Mouse (Mus musculus): ENCODE measurements at regions not wholly inside any gene's neighbourhood (a gene's known extent, or its start where the extent isn't known, plus 50 kb on each side); places are given as distances from the start of the nearest gene placed in this dataset.

GRCm38 (mm10) chr13:34462206-34462807 is 117.3 kb upstream of the Slc22a23 start:
- Histone ChIP-seq H3K36me3 (no peaks in the 10 kb centered on the region), H3K27me3 (replicated peaks) (no peaks in the 10 kb centered on the region), H3K9me3 (no peaks in the 10 kb centered on the region), H3K4me2 (no peak overlapping the region), H3K4me3 (no peak overlapping the region), H3K4me1 (peaks cover 26% of the 10 kb centered on the region), H3K9ac (no peak overlapping the region), H3K27ac (replicated peaks) (peak overlapping the region; percentile 69)
- ATAC-seq (ENCODE audit: extremely low read depth, insufficient number of reproducible peaks, low FRiP score, low TSS enrichment) = no peak
- WGBS = 46% methylated on average over 6 of the region's 6 CpGs

DNA sequence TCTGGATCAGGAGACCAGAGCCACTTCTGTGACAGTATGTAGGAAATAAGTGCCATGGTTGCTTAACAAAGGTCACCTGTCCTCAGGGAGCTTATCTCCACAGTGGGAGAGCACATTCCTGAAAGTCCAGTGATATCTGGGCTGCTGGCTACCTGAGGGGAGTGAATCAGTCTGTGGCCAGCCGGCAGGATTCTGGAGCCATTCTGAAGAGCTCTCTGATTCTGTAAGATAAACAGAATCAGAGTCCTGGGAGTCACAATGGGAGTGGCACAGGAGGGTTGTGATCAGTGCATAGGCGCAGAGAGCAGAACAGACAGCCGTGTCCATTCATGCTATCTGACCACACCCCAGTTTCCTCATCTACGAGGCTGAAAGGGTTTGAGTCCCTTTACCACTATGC is 116.0 kb upstream of the Slc22a23 start:
- 22% methylated on average over 4 of the region's 4 CpGs for WGBS
- H3K4me1 ChIP-seq = peaks cover 26% of the 10 kb centered on the region
- no peaks in the 10 kb centered on the region for H3K36me3 ChIP-seq
- no peak overlapping the region for H3K9ac ChIP-seq
- ATAC-seq (ENCODE audit: extremely low read depth, insufficient number of reproducible peaks, low FRiP score, low TSS enrichment) = no peak
- no peak overlapping the region for H3K4me3 ChIP-seq
- H3K27ac ChIP-seq (replicated peaks) = peak overlapping the region; percentile 21
- no peaks in the 10 kb centered on the region for H3K9me3 ChIP-seq
- H3K27me3 ChIP-seq (replicated peaks) = no peaks in the 10 kb centered on the region
- H3K4me2 ChIP-seq = no peak overlapping the region

DNA sequence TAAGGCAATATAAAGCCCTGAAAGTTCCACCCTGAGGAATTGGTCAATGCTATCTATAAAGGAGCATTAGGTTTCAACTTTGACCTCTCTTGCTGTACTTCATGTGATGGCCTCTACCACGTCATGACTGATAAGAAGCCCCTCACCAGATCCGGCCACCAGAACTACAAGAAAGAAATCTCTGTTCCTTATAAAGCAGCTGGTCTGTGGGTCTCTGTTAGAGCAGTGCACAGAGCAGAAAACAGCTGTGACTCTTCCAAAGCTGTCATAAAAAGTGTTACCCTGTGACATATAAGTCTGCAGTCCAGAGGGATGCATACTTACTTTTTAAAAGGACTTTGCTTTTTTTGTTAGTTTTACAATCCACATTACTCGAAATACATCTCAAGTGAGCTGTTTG is 111.1 kb upstream of the Slc22a23 start:
- H3K9me3 ChIP-seq = no peaks in the 10 kb centered on the region
- H3K4me2 ChIP-seq = no peak overlapping the region
- H3K4me3 ChIP-seq = no peak overlapping the region
- no peak for ATAC-seq (ENCODE audit: extremely low read depth, insufficient number of reproducible peaks, low FRiP score, low TSS enrichment)
- no peaks in the 10 kb centered on the region for H3K27me3 ChIP-seq (replicated peaks)
- H3K27ac ChIP-seq (replicated peaks) = peak overlapping the region; percentile 17; the same call in 1 of the 2 replicates
- no peak overlapping the region for H3K9ac ChIP-seq
- WGBS = 28% methylated on average over 3 of the region's 3 CpGs
- H3K4me1 ChIP-seq = peaks cover 4% of the 10 kb centered on the region
- H3K36me3 ChIP-seq = no peaks in the 10 kb centered on the region

DNA sequence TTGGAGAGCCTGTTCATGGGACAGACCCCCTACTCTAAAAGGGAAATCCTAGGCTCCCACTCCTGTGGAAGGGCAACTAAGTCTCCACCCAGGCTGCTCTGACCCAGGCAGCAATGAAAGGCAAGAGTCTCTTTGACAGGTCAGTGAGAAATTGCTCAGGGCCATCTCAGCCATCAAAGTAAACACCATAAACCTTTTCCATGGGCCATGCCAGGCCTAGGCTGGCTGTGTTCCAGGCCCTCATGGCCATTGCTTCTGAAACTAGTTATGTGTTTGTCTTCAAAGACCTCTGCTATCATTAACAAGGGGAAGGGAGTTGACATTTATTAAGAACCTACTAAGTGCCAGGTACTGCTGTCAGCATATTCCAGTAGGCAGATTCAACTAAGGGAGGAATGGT is 101.8 kb upstream of the Slc22a23 start:
- Histone ChIP-seq H3K27me3 (replicated peaks) (no peaks in the 10 kb centered on the region), H3K9me3 (no peaks in the 10 kb centered on the region), H3K27ac (replicated peaks) (no peak overlapping the region), H3K4me3 (no peak overlapping the region), H3K9ac (no peak overlapping the region), H3K36me3 (no peaks in the 10 kb centered on the region), H3K4me2 (no peak overlapping the region), H3K4me1 (no peaks in the 10 kb centered on the region)
- ATAC-seq (ENCODE audit: extremely low read depth, insufficient number of reproducible peaks, low FRiP score, low TSS enrichment) = no peak

- H3K4me3 ChIP-seq = no peak overlapping the region
- ATAC-seq (ENCODE audit: extremely low read depth, insufficient number of reproducible peaks, low FRiP score, low TSS enrichment) = no peak
- no peak overlapping the region for H3K9ac ChIP-seq
- H3K4me1 ChIP-seq = peaks cover 4% of the 10 kb centered on the region; the same call in 1 of the 2 replicates
- H3K27ac ChIP-seq (replicated peaks) = no peak overlapping the region
- no peak overlapping the region for H3K4me2 ChIP-seq
- H3K36me3 ChIP-seq = no peaks in the 10 kb centered on the region
- WGBS = 80% methylated on average over 8 of the region's 8 CpGs
- no peaks in the 10 kb centered on the region for H3K27me3 ChIP-seq (replicated peaks)
- H3K9me3 ChIP-seq = no peaks in the 10 kb centered on the region
Observed at GRCm38 (mm10) chr13:34446327-34446726, 101.3 kb upstream of the Slc22a23 start.

DNA sequence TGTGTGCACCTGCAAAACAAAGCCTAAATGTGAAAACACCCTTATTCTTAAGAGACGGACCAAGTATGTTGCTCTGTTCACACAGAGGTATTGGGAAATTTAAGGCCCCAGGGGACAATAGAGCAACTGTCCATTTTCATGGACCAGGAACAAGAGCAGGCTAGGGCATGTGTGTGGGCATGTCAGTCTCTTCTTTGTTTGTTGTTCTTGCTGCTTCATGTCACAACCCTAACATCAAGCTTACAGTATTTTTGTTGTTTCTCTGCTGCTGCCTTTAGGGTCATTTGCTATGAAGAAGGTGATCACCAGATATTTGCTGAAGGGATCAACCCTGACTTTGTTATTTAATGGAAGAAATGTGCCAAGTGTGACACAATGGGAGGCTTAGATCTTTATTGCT is 96.4 kb upstream of the Slc22a23 start:
- no peaks in the 10 kb centered on the region for H3K36me3 ChIP-seq
- 69% methylated on average over 1 of the region's 1 CpGs for WGBS
- no peak for ATAC-seq (ENCODE audit: extremely low read depth, insufficient number of reproducible peaks, low FRiP score, low TSS enrichment)

DNA sequence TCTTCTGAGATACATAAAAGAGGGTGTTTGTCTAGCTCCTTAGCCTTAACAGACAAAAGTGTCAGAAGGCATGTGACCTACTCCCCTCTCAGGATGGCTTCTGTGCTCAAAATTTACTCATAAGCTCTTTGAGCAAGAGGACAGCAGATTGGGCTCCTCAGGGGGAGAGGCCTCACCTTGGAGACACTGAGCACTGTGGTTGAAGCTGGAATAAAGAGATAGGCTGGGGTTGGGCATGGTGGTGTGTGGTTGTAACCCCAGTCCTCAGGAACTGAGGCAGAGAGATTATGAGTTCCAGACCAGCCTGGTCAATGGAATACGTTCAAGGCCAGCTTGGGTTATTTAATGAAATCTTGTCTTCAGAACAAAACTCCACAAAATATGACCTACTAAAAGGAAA is 82.5 kb upstream of the Slc22a23 start:
- Histone ChIP-seq H3K4me2 (no peak overlapping the region), H3K9me3 (no peaks in the 10 kb centered on the region), H3K4me1 (no peaks in the 10 kb centered on the region), H3K36me3 (no peaks in the 10 kb centered on the region), H3K9ac (no peak overlapping the region), H3K4me3 (no peak overlapping the region), H3K27me3 (replicated peaks) (no peaks in the 10 kb centered on the region), H3K27ac (replicated peaks) (no peak overlapping the region)
- ATAC-seq (ENCODE audit: extremely low read depth, insufficient number of reproducible peaks, low FRiP score, low TSS enrichment) = no peak
- WGBS = 82% methylated on average over 1 of the region's 1 CpGs

More for the DNA sequence above, 96.4 kb upstream of the Slc22a23 start:
- no peak overlapping the region for H3K9ac ChIP-seq
- peaks cover 4% of the 10 kb centered on the region; the same call in 1 of the 2 replicates for H3K4me1 ChIP-seq
- H3K9me3 ChIP-seq = no peaks in the 10 kb centered on the region
- H3K4me3 ChIP-seq = no peak overlapping the region
- no peak overlapping the region for H3K27ac ChIP-seq (replicated peaks)
- no peaks in the 10 kb centered on the region for H3K27me3 ChIP-seq (replicated peaks)
- no peak overlapping the region for H3K4me2 ChIP-seq

GRCm38 (mm10) chr13:34424921-34425320 is 79.9 kb upstream of the Slc22a23 start:
- Histone ChIP-seq H3K27me3 (replicated peaks) (no peaks in the 10 kb centered on the region), H3K9ac (no peak overlapping the region), H3K4me2 (no peak overlapping the region), H3K4me3 (no peak overlapping the region), H3K9me3 (no peaks in the 10 kb centered on the region), H3K4me1 (no peaks in the 10 kb centered on the region), H3K36me3 (no peaks in the 10 kb centered on the region), H3K27ac (replicated peaks) (no peak overlapping the region)
- WGBS = 67% methylated on average over 3 of the region's 3 CpGs
- ATAC-seq (ENCODE audit: extremely low read depth, insufficient number of reproducible peaks, low FRiP score, low TSS enrichment) = no peak

- no peaks in the 10 kb centered on the region for H3K27me3 ChIP-seq (replicated peaks)
Observed at GRCm38 (mm10) chr13:34421644-34422043, 76.7 kb upstream of the Slc22a23 start.

DNA sequence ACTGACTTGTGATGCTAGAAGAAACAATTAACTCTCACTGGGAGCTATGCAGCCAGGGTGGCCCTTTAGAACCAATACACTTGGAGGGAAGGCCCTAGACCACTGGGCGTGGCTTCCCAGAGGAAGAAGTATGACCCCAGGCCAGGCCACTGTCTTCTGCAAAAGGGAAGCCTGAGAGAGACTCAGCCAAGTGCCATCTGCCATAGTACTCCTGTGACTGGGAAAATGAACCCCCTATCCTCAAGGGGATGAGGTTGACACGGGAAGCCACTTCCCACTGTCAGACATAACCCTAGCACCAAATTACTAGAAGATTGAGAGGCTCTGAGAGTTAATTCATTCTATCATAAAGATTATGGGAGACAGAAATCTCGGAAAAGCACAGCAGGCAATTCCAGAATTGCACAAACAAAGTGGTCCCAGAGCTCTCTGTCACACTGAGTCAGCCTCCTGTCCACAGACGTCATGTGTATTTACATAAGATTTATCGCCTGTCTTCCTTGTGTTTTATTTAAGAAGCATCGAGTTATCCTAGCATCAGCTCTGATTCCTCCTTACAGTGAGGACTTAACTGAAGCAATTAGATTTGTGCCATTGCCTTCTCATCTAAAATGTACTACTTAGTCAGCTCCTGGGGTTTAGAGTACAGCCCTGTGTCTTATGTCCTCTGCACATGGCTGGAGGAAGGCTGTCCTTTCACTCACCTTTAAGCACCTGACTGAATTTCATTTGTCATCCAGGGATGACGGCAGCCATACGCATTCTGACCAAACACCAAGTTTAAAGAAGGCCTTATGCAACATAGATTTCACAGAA is 75.6 kb upstream of the Slc22a23 start:
- 63% methylated on average over 8 of the region's 8 CpGs for WGBS

More at GRCm38 (mm10) chr13:34421644-34422043, 76.7 kb upstream of the Slc22a23 start:
- Histone ChIP-seq H3K9ac (no peak overlapping the region), H3K4me1 (no peaks in the 10 kb centered on the region), H3K4me3 (no peak overlapping the region), H3K4me2 (no peak overlapping the region), H3K27ac (replicated peaks) (no peak overlapping the region), H3K9me3 (no peaks in the 10 kb centered on the region), H3K36me3 (no peaks in the 10 kb centered on the region)
- ATAC-seq (ENCODE audit: extremely low read depth, insufficient number of reproducible peaks, low FRiP score, low TSS enrichment) = no peak
- WGBS = 77% methylated on average over 3 of the region's 3 CpGs

GRCm38 (mm10) chr13:34419061-34419460 is 74.1 kb upstream of the Slc22a23 start:
- Histone ChIP-seq H3K36me3 (no peaks in the 10 kb centered on the region), H3K9me3 (no peaks in the 10 kb centered on the region), H3K4me1 (no peaks in the 10 kb centered on the region), H3K4me3 (no peak overlapping the region), H3K27me3 (replicated peaks) (no peaks in the 10 kb centered on the region), H3K27ac (replicated peaks) (no peak overlapping the region), H3K9ac (no peak overlapping the region), H3K4me2 (no peak overlapping the region)
- WGBS = 67% methylated on average over 3 of the region's 3 CpGs
- no peak for ATAC-seq (ENCODE audit: extremely low read depth, insufficient number of reproducible peaks, low FRiP score, low TSS enrichment)

More for the DNA sequence above, 75.6 kb upstream of the Slc22a23 start:
- Histone ChIP-seq H3K4me2 (no peak overlapping the region), H3K9ac (no peak overlapping the region), H3K27ac (replicated peaks) (no peak overlapping the region), H3K9me3 (no peaks in the 10 kb centered on the region), H3K4me3 (no peak overlapping the region), H3K4me1 (no peaks in the 10 kb centered on the region), H3K27me3 (replicated peaks) (no peaks in the 10 kb centered on the region), H3K36me3 (no peaks in the 10 kb centered on the region)
- ATAC-seq (ENCODE audit: extremely low read depth, insufficient number of reproducible peaks, low FRiP score, low TSS enrichment) = no peak

GRCm38 (mm10) chr13:34416603-34417002 is 71.6 kb upstream of the Slc22a23 start:
- Histone ChIP-seq H3K4me1 (no peaks in the 10 kb centered on the region), H3K4me3 (no peak overlapping the region), H3K4me2 (no peak overlapping the region), H3K36me3 (no peaks in the 10 kb centered on the region), H3K9me3 (no peaks in the 10 kb centered on the region), H3K27me3 (replicated peaks) (no peaks in the 10 kb centered on the region), H3K9ac (no peak overlapping the region), H3K27ac (replicated peaks) (no peak overlapping the region)
- no peak for ATAC-seq (ENCODE audit: extremely low read depth, insufficient number of reproducible peaks, low FRiP score, low TSS enrichment)
- 72% methylated on average over 2 of the region's 2 CpGs for WGBS
